Mouse (Mus musculus): Measurements from ENCODE around the gene Gmppa.

Gmppa gene

GRCm38 (mm10) chr1:75435475-75436328 lies at the start of gene Gmppa:
Gene Gmppa, plus strand, starts transcription at chr1:75435930.
- DNase-seq: peak; percentile 80 to 85

GRCm38 (mm10) chr1:75386149-75386548 lies 49.6 kb upstream of the Gmppa start:
- no peak for DNase-seq

GRCm38 (mm10) chr1:75387469-75387928 lies 48.2 kb upstream of the Gmppa start:
- no peak for DNase-seq

GRCm38 (mm10) chr1:75387929-75388897 lies 47.5 kb upstream of the Gmppa start:
- no peak for DNase-seq

GRCm38 (mm10) chr1:75388898-75389515 lies 46.7 kb upstream of the Gmppa start:
- no peak for DNase-seq

- peak in 1 of 2 experiments; percentile 19 for DNase-seq
These were observed 42.6 kb upstream of the Gmppa start for GRCm38 (mm10) chr1:75393139-75393538.

- DNase-seq: no peak
These were observed 41.9 kb upstream of the Gmppa start for GRCm38 (mm10) chr1:75393846-75394245.

- peak; percentile 86 for DNase-seq
These were observed 36.8 kb upstream of the Gmppa start for GRCm38 (mm10) chr1:75398761-75399402.

GRCm38 (mm10) chr1:75399755-75400492 lies 35.8 kb upstream of the Gmppa start:
- DNase-seq: peak; percentile 80 to 91

GRCm38 (mm10) chr1:75400493-75401115 lies 35.1 kb upstream of the Gmppa start:
- no peak for DNase-seq

- no peak for DNase-seq
These were observed 30.2 kb upstream of the Gmppa start for GRCm38 (mm10) chr1:75405547-75405946.

- DNase-seq: no peak
These were observed 29.6 kb upstream of the Gmppa start for GRCm38 (mm10) chr1:75406173-75406572.

- DNase-seq: no peak
These were observed 28.7 kb upstream of the Gmppa start for GRCm38 (mm10) chr1:75407056-75407455.

GRCm38 (mm10) chr1:75408210-75408609 lies 27.5 kb upstream of the Gmppa start:
- no peak for DNase-seq

- DNase-seq: no peak
These were observed 25.8 kb upstream of the Gmppa start for GRCm38 (mm10) chr1:75409950-75410349.

GRCm38 (mm10) chr1:75412196-75412595 lies 23.5 kb upstream of the Gmppa start:
- no peak for DNase-seq

GRCm38 (mm10) chr1:75413749-75414148 lies 22.0 kb upstream of the Gmppa start:
- DNase-seq: no peak

- DNase-seq: no peak
These were observed 13.9 kb upstream of the Gmppa start for GRCm38 (mm10) chr1:75421794-75422193.

- peak in 1 of 2 experiments; percentile 8 for DNase-seq
These were observed 13.4 kb upstream of the Gmppa start for GRCm38 (mm10) chr1:75422216-75422822.

- peak; percentile 37 to 62 for DNase-seq
These were observed 12.8 kb upstream of the Gmppa start for GRCm38 (mm10) chr1:75422823-75423471.
